Mouse (Mus musculus) forebrain, embryonic 14.5 days (tissue): ENCODE measurements at regions not wholly inside any gene's neighbourhood (a gene's known extent, or its start where the extent isn't known, plus 50 kb on each side); places are given as distances from the start of the nearest gene placed in this dataset.

Source experiments
- ATAC-seq: fragments of 200-750 bp; cut with Nextera tagmentation; 2 replicates; pipeline ENCODE4 v1.8.0; 2017; ENCODE audit warnings: mild to moderate bottlenecking, moderate library complexity
- DNase-seq: peaks from one replicate; pipeline ENCODE4 v3.0.0-alpha.2; 2015; ENCODE audit warnings: low spot score
- H3K27ac ChIP-seq: fragments of 300-500 bp; sonication (generic); 2 replicates; pipeline ENCODE4 v1.5.1; 2014; ENCODE audit warnings: low read depth, mild to moderate bottlenecking, control low read depth, low read length, moderate library complexity
- H3K27me3 ChIP-seq: fragments of 300-500 bp; sonication (generic); replicated peaks from 2 replicates; pipeline ENCODE4 v1.6.1; 2014; ENCODE audit warnings: low read length, control low read depth, mixed read lengths; ENCODE audit not compliant: control insufficient read depth, insufficient read depth
- H3K36me3 ChIP-seq: fragments of 300-500 bp; sonication (generic); 2 replicates; pipeline ENCODE4 v1.6.1; 2014; ENCODE audit warnings: low read length, control low read depth; ENCODE audit not compliant: control insufficient read depth, insufficient read depth
- H3K4me1 ChIP-seq: fragments of 300-500 bp; sonication (generic); 2 replicates; pipeline ENCODE4 v1.6.1; 2014; ENCODE audit warnings: antibody characterized with exemption, low read length, control low read depth; ENCODE audit not compliant: control insufficient read depth, insufficient read depth
- H3K4me2 ChIP-seq: fragments of 300-500 bp; sonication (generic); 2 replicates; pipeline ENCODE4 v1.6.1; 2014; ENCODE audit warnings: mild to moderate bottlenecking, control low read depth, low read length
- H3K4me3 ChIP-seq: fragments of 300-500 bp; sonication (generic); 2 replicates; pipeline ENCODE4 v1.5.1; 2014; ENCODE audit warnings: low read depth, low read length, control low read depth
- H3K9ac ChIP-seq: fragments of 300-500 bp; sonication (generic); 2 replicates; pipeline ENCODE4 v1.6.1; 2014; ENCODE audit warnings: mild to moderate bottlenecking, low read length, control low read depth, moderate library complexity
- H3K9me3 ChIP-seq: fragments of 300-500 bp; sonication (generic); replicated peaks from 2 replicates; pipeline ENCODE4 v1.6.1; 2016; ENCODE audit warnings: low read length, control low read depth, mixed read lengths; ENCODE audit not compliant: control insufficient read depth
- WGBS: fragments of 180-500 bp; shearing (Covaris S2); extraction: QIAGEN DNeasy Blood & Tissue Kit; methylation state at CpG from one replicate; pipeline ENCODE4 v1.1.7; 2014; 5-methylcytosine and 5-hydroxymethylcytosine counted together

GRCm38 (mm10) chr12:28975249-28975648 is 223.6 kb downstream of the Eipr1 start:
- 0 out of 2 replicates have a peak, but pooled peaks have one; percentile 7 for ATAC-seq
- H3K27me3 ChIP-seq: no peaks in the 10 kb centered on the region
- H3K4me2 ChIP-seq: no peak overlapping the region
- H3K36me3 ChIP-seq: no peaks in the 10 kb centered on the region
- DNase-seq: no peak
- H3K4me1 ChIP-seq: peaks cover 8% of the 10 kb centered on the region; the same call in 1 of the 2 replicates
- no peaks in the 10 kb centered on the region; the same call in 1 of the 2 replicates for H3K9me3 ChIP-seq
- 0 out of 2 replicates have a peak overlapping the region, but pooled peaks have one; percentile 33 for H3K27ac ChIP-seq
- no peak overlapping the region for H3K9ac ChIP-seq
- WGBS: 90% methylated on average over 5 of the region's 5 CpGs
- H3K4me3 ChIP-seq: no peak overlapping the region

GRCm38 (mm10) chr12:28979679-28980078 is 228.1 kb downstream of the Eipr1 start:
- Histone ChIP-seq H3K4me2 (no peak overlapping the region), H3K27me3 (no peaks in the 10 kb centered on the region), H3K36me3 (no peaks in the 10 kb centered on the region), H3K4me3 (no peak overlapping the region), H3K4me1 (peaks cover 3% of the 10 kb centered on the region; the same call in 1 of the 2 replicates), H3K9me3 (no peaks in the 10 kb centered on the region), H3K9ac (no peak overlapping the region), H3K27ac (no peak overlapping the region)
- DNase-seq (peak; percentile 29), ATAC-seq (no peak)
- 82% methylated on average over 7 of the region's 7 CpGs for WGBS

- Histone ChIP-seq H3K9ac (no peak overlapping the region), H3K27me3 (no peaks in the 10 kb centered on the region), H3K4me2 (no peak overlapping the region), H3K4me1 (no peaks in the 10 kb centered on the region), H3K4me3 (no peak overlapping the region), H3K9me3 (no peaks in the 10 kb centered on the region), H3K36me3 (no peaks in the 10 kb centered on the region), H3K27ac (no peak overlapping the region)
- DNase-seq (no peak), ATAC-seq (no peak)
- 67% methylated on average over 7 of the region's 7 CpGs for WGBS
Observed at GRCm38 (mm10) chr12:28986214-28986613, 234.6 kb downstream of the Eipr1 start.

- ATAC-seq (no peak), DNase-seq (no peak)
- WGBS: 74% methylated on average over 15 of the region's 15 CpGs
- no peaks in the 10 kb centered on the region for H3K27me3 ChIP-seq
- H3K4me3 ChIP-seq: no peak overlapping the region
- no peak overlapping the region for H3K9ac ChIP-seq
- H3K27ac ChIP-seq: no peak overlapping the region
- H3K4me1 ChIP-seq: no peaks in the 10 kb centered on the region
- no peak overlapping the region for H3K4me2 ChIP-seq
- H3K36me3 ChIP-seq: no peaks in the 10 kb centered on the region
- H3K9me3 ChIP-seq: no peaks in the 10 kb centered on the region
Observed at GRCm38 (mm10) chr12:28997474-28998192, 246.0 kb downstream of the Eipr1 start.

- H3K4me3 ChIP-seq: no peak overlapping the region
- H3K27ac ChIP-seq: no peak overlapping the region
- DNase-seq: no peak
- no peaks in the 10 kb centered on the region for H3K9me3 ChIP-seq
- no peaks in the 10 kb centered on the region for H3K4me1 ChIP-seq
- 83% methylated on average over 6 of the region's 6 CpGs for WGBS
- no peak for ATAC-seq
- H3K9ac ChIP-seq: no peak overlapping the region
- H3K4me2 ChIP-seq: no peak overlapping the region
- H3K27me3 ChIP-seq: no peaks in the 10 kb centered on the region
- no peaks in the 10 kb centered on the region for H3K36me3 ChIP-seq
Observed at GRCm38 (mm10) chr12:28999963-29000451, 248.4 kb downstream of the Eipr1 start.

- 90% methylated on average over 13 of the region's 13 CpGs for WGBS
- DNase-seq: peak; percentile 19
- H3K27ac ChIP-seq: no peak overlapping the region
- H3K9ac ChIP-seq: no peak overlapping the region
- no peak for ATAC-seq
- H3K4me3 ChIP-seq: no peak overlapping the region
- no peaks in the 10 kb centered on the region for H3K27me3 ChIP-seq
- no peaks in the 10 kb centered on the region for H3K9me3 ChIP-seq
- H3K36me3 ChIP-seq: no peaks in the 10 kb centered on the region
- H3K4me1 ChIP-seq: no peaks in the 10 kb centered on the region
- no peak overlapping the region for H3K4me2 ChIP-seq
Observed at GRCm38 (mm10) chr12:29004504-29004903, 252.9 kb downstream of the Eipr1 start.

GRCm38 (mm10) chr12:29014601-29015000 is 263.0 kb downstream of the Eipr1 start:
- DNase-seq (no peak), ATAC-seq (no peak)
- no peaks in the 10 kb centered on the region for H3K9me3 ChIP-seq
- no peaks in the 10 kb centered on the region for H3K27me3 ChIP-seq
- 89% methylated on average over 9 of the region's 9 CpGs for WGBS
- H3K9ac ChIP-seq: no peak overlapping the region
- no peak overlapping the region for H3K4me2 ChIP-seq
- no peaks in the 10 kb centered on the region for H3K36me3 ChIP-seq
- no peak overlapping the region for H3K4me3 ChIP-seq
- H3K4me1 ChIP-seq: peaks cover 15% of the 10 kb centered on the region
- H3K27ac ChIP-seq: peak overlapping the region; percentile 61; the same call in 1 of the 2 replicates

- H3K36me3 ChIP-seq: no peaks in the 10 kb centered on the region
- DNase-seq: peak; percentile 91
- ATAC-seq: peak; percentile 96
- H3K4me3 ChIP-seq: no peak overlapping the region
- H3K27me3 ChIP-seq: no peaks in the 10 kb centered on the region
- peak overlapping the region; percentile 61 for H3K27ac ChIP-seq
- H3K4me1 ChIP-seq: peaks cover 15% of the 10 kb centered on the region
- WGBS: 29% methylated on average over 10 of the region's 10 CpGs
- H3K4me2 ChIP-seq: no peak overlapping the region
- no peak overlapping the region for H3K9ac ChIP-seq
- H3K9me3 ChIP-seq: no peaks in the 10 kb centered on the region
Observed at GRCm38 (mm10) chr12:29015200-29015862, 263.7 kb downstream of the Eipr1 start.

GRCm38 (mm10) chr12:29021152-29021551 is 269.5 kb downstream of the Eipr1 start:
- H3K4me1 ChIP-seq: no peaks in the 10 kb centered on the region; the same call in 1 of the 2 replicates
- DNase-seq (no peak), ATAC-seq (no peak)
- no peaks in the 10 kb centered on the region for H3K36me3 ChIP-seq
- H3K9ac ChIP-seq: no peak overlapping the region
- WGBS: 81% methylated on average over 5 of the region's 5 CpGs
- H3K27me3 ChIP-seq: no peaks in the 10 kb centered on the region
- H3K27ac ChIP-seq: no peak overlapping the region
- no peak overlapping the region for H3K4me3 ChIP-seq
- H3K4me2 ChIP-seq: no peak overlapping the region
- H3K9me3 ChIP-seq: no peaks in the 10 kb centered on the region
